Mouse (Mus musculus) heart, embryonic 12.5 days (tissue): Measurements from ENCODE around the gene Gm20388. TPM values are rescaled to one million over a fixed set of nuclear protein-coding genes. Genes with fewer than 3 reads are reported as not detected.
"Not testable (repeated sequence)": the region's sequence is repeated elsewhere in the genome, so short reads cannot be mapped to it uniquely, and the experiment has no call there.

Experiments
- ATAC-seq: fragments of 200-750 bp; cut with Nextera tagmentation; 2 replicates; pipeline ENCODE4 v1.8.0; 2017; ENCODE audit warnings: moderate TSS enrichment, moderate library complexity; ENCODE audit not compliant: insufficient number of reproducible peaks, low FRiP score
- H3K27ac ChIP-seq: fragments of 300-500 bp; sonication (generic); 2 replicates; pipeline ENCODE4 v1.5.1; 2016; ENCODE audit warnings: mild to moderate bottlenecking, moderate library complexity; ENCODE audit not compliant: poor library complexity, severe bottlenecking
- H3K27me3 ChIP-seq: fragments of 300-500 bp; sonication (generic); replicated peaks from 2 replicates; pipeline ENCODE4 v1.6.1; 2016; ENCODE audit warnings: mild to moderate bottlenecking, moderate library complexity
- H3K36me3 ChIP-seq: fragments of 300-500 bp; sonication (generic); 2 replicates; pipeline ENCODE4 v1.6.1; 2016; ENCODE audit warnings: mild to moderate bottlenecking, moderate library complexity
- H3K4me1 ChIP-seq: fragments of 300-500 bp; sonication (generic); replicated peaks from 2 replicates; pipeline ENCODE4 v1.6.1; 2016; ENCODE audit warnings: mild to moderate bottlenecking
- H3K4me2 ChIP-seq: fragments of 300-500 bp; sonication (generic); 2 replicates; pipeline ENCODE4 v1.6.1; 2016; ENCODE audit warnings: mild to moderate bottlenecking, moderate library complexity
- H3K4me3 ChIP-seq: fragments of 300-500 bp; sonication (generic); 2 replicates; pipeline ENCODE4 v1.5.1; 2016; ENCODE audit warnings: mild to moderate bottlenecking
- H3K9ac ChIP-seq: fragments of 300-500 bp; sonication (generic); 2 replicates; pipeline ENCODE4 v1.6.1; 2016; ENCODE audit warnings: mild to moderate bottlenecking, moderate library complexity
- H3K9me3 ChIP-seq: fragments of 300-500 bp; sonication (generic); replicated peaks from 2 replicates; pipeline ENCODE4 v1.6.1; 2016; ENCODE audit warnings: mild to moderate bottlenecking, moderate library complexity
- WGBS: fragments of 180-500 bp; shearing (Covaris S2); methylation state at CpG from one replicate; pipeline ENCODE4 v1.1.7; 2016; 5-methylcytosine and 5-hydroxymethylcytosine counted together
- polyA plus RNA-seq: library from polyadenylated mRNA; unstranded; fragments of >200 nt; fragmentation: Nextera tagmentation; extraction: Ambion mirVana; gene quantifications from 2 replicates; pipeline ENCODE4 v1.2.1, GENCODE M21; 2016

Gene Gm20388
- polyA plus RNA-seq, 1 experiment from 2014 or later = not detected

DNA sequence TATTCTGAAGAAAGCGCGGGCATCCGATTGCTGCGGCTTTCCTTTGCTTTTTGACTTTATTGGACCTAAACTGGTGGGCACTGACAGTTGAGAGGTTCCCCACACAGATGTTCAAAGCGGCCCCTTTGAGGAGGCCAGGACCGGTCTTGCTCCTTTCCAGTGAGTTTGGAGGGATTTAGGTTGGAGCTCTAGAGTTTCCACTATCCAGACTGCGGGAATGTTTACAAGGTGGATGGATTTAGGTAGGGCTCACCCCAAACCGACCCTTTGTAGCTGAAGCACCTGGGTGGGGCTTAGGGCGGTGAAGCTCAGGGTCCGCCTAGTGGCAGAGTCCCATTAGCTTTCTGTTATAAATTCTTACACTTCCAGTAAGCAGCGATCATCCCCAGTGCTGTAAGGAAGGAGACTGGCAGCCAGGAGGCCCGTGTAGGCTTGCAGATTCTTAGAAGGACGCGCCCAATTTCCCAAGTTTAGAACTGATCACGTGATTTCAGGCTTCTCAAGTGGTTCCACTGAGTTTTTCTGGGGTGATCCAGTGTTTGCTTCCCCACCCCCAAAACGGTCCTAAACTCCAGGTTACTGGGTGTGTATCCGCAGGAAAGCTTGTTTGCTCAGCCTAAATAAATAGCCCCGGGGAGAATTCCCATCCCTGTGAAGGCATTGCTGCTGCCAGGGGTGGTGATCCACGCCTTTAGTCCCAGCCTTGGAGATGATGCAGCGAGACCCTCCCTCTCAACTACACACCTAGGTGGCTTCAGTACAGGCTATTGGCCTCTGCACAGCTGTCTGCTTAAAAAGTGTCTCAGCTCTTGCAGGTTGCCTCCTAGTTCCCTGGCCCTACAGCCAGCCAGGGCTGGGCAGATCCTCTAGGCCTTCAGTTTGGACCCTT is 1680.8 kb downstream of the Gm20388 start:
- H3K9me3 ChIP-seq = no peaks in the 10 kb centered on the region
- peaks cover 21% of the 10 kb centered on the region for H3K4me1 ChIP-seq
- H3K4me3 ChIP-seq = peak overlapping the region; percentile 87
- peak overlapping the region; percentile 91 for H3K9ac ChIP-seq
- WGBS = 15% methylated on average over 20 of the region's 20 CpGs
- H3K36me3 ChIP-seq = peaks cover 31% of the 10 kb centered on the region
- 0 out of 2 replicates have a peak overlapping the region, but pooled peaks have one; percentile 59 for H3K27ac ChIP-seq
- peak overlapping the region; percentile 97 for H3K4me2 ChIP-seq
- no peaks in the 10 kb centered on the region for H3K27me3 ChIP-seq
- 0 out of 2 replicates have a peak, but pooled peaks have one; percentile 20 for ATAC-seq

DNA sequence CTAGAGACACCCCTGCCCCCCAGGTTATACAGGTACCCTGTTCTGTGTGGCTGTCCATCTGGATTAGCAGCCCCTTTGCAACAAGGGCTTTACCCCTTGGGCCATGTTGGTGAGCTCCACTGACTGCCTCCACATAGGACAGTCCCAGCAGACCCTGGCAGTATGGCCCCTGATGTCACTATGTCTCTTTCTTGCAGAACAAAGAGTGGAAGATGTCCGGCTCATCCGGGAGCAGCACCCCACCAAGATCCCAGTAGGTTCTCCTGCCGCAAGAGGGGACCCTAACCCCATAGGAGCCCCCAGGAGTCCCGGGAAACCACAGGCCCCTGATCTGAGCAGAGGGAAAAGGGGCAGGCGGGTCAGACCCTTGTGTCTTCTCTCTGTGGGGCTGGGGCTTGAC is 1682.7 kb downstream of the Gm20388 start:
- no peak for ATAC-seq
- Histone ChIP-seq H3K9me3 (no peaks in the 10 kb centered on the region), H3K4me2 (no peak overlapping the region), H3K4me1 (peaks cover 21% of the 10 kb centered on the region), H3K27me3 (no peaks in the 10 kb centered on the region), H3K27ac (no peak overlapping the region), H3K36me3 (peaks cover 46% of the 10 kb centered on the region), H3K9ac (no peak overlapping the region), H3K4me3 (no peak overlapping the region)
- 88% methylated on average over 5 of the region's 5 CpGs for WGBS

DNA sequence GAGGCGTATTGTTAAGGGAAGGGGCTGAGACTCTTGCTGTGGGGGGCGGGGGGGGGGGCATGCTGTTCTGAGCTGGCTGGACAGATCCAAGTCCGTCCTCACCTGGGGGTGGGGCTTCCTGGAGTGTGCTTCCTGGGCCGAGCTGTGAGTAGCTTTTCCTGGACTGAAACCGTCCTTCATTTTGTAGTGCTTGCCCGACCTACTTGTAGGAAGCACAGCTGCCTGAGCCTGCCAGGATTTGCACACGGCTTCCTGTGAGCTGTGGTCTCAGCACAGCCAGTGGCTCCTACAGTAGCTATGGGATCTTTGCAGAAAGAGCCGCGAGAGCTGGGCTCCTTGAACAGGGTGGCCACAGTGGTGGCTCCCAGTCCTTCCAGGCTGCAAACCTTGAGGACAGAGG is 1683.3 kb downstream of the Gm20388 start:
- Histone ChIP-seq H3K4me3 (no peak overlapping the region), H3K4me1 (peaks cover 21% of the 10 kb centered on the region), H3K36me3 (peaks cover 47% of the 10 kb centered on the region), H3K9ac (no peak overlapping the region), H3K27ac (no peak overlapping the region), H3K4me2 (no peak overlapping the region), H3K27me3 (no peaks in the 10 kb centered on the region), H3K9me3 (no peaks in the 10 kb centered on the region)
- ATAC-seq = no peak
- WGBS = 65% methylated on average over 9 of the region's 9 CpGs

DNA sequence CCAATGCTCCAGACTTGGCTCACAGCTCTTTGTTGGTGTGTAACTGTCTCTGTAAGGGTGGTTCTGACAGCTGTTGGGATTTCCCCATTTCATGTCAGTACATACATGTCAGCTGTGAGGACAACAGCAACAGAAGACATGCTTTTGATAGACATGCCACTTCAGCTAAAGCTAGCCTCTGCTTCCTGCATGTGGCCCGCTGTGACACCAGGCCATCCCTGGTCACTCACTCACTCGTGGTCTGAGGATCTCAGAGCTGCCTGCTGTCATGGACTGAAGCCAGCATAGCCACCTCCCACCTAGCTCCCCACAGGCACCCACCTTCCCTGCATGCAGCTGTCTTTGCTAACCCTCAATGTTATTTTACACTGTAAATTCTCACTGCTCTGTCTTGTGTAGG is 1686.9 kb downstream of the Gm20388 start:
- H3K9me3 ChIP-seq, H3K27me3 ChIP-seq, H3K4me2 ChIP-seq, H3K4me1 ChIP-seq, H3K4me3 ChIP-seq, H3K27ac ChIP-seq, ATAC-seq, H3K9ac ChIP-seq: not testable (repeated sequence)
- peaks cover 80% of the 10 kb centered on the region for H3K36me3 ChIP-seq
- WGBS = 80% methylated on average over 2 of the region's 2 CpGs

DNA sequence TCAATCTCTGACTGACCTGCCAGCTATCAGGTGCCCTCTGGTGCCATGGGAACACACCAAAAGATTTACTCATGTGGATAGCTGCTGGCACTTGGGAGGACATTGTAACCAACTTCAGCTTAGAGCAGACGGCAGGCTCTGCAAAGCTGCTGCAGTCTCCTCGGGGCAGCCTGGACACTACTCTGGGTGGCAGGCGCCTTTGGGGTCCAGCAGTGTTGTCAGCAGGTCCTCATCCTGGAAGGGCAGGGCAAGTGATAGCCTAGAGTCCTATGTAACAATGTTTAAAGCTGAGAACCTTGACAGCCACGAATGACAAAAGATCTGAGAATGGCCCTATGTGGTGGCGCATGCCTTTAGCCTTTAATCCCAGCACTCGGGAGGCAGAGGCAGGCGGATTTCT is 1687.5 kb downstream of the Gm20388 start:
- Histone ChIP-seq H3K9me3 (no peaks in the 10 kb centered on the region), H3K27me3 (no peaks in the 10 kb centered on the region), H3K27ac (no peak overlapping the region), H3K4me1 (no peaks in the 10 kb centered on the region), H3K36me3 (peaks cover 86% of the 10 kb centered on the region), H3K4me3 (no peak overlapping the region), H3K9ac (no peak overlapping the region), H3K4me2 (no peak overlapping the region)
- ATAC-seq = no peak
- 81% methylated on average over 7 of the region's 7 CpGs for WGBS

DNA sequence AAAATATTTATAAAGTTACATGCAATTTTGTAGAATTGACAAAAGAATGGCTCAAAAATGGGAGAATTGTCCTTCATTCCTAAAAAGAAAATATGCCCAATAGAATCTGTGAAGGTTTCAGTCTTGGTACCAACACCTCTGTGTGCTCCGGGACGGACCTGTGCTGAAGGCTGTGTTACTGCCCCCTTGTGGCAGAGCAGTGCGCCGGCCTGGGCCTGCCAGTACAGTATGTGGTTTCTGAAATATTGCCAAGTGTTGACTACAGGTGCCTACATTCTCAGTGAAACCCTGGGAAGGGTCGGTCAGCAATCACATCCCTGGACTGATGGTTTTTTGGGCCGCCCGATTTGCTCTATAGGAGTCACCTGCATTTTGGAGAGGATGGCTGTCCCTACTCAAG is 1688.3 kb downstream of the Gm20388 start:
- Histone ChIP-seq H3K9me3 (no peaks in the 10 kb centered on the region), H3K27ac (no peak overlapping the region), H3K9ac (no peak overlapping the region), H3K4me3 (no peak overlapping the region), H3K4me1 (no peaks in the 10 kb centered on the region), H3K4me2 (no peak overlapping the region), H3K27me3 (no peaks in the 10 kb centered on the region), H3K36me3 (peaks cover 83% of the 10 kb centered on the region)
- 24% methylated on average over 7 of the region's 7 CpGs for WGBS
- ATAC-seq = peak; percentile 29; the same call in 1 of the 2 replicates

DNA sequence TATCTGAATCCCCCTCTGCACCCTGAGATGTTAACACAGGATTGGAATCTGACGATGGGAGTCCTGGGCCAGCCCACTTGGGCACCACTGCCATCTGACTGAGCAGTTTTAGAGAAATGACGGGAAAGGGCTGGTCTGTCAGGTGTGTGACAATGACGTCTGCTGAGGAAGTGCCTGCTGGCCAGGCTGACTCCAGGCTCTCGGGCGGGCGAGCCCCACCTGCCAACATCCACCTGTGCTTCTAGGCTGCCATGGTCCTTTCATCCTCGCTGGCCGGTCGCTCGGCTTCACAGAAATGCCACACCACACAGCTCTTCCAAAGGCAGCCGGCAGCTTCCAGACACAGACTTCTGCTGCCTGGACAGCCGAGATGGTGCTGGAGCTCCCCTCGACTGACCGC is 1689.2 kb downstream of the Gm20388 start:
- Histone ChIP-seq H3K9ac (no peak overlapping the region), H3K4me1 (no peaks in the 10 kb centered on the region), H3K36me3 (peaks cover 83% of the 10 kb centered on the region), H3K9me3 (no peaks in the 10 kb centered on the region), H3K4me2 (no peak overlapping the region), H3K4me3 (no peak overlapping the region), H3K27me3 (no peaks in the 10 kb centered on the region), H3K27ac (no peak overlapping the region)
- ATAC-seq = no peak
- 82% methylated on average over 14 of the region's 14 CpGs for WGBS

DNA sequence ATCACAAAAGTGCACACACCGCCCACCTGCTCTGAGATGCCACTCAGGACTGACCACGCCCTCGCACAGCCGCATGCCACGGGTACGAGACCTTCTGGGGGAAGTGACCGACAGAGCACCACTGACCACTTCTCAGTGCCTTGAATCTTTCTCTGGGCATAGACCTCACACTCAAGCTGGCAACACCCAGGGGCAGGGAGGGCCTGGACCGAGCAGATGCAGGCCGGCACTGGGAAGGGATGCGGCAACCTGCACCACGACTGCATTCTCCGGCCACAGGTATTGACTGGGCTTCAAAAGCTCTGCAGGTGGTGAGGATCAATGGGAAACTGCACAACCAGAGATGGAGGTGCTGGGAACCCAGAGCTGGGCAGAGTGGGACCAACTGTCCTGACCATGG is 1691.8 kb downstream of the Gm20388 start:
- no peaks in the 10 kb centered on the region for H3K4me1 ChIP-seq
- no peaks in the 10 kb centered on the region for H3K9me3 ChIP-seq
- no peak for ATAC-seq
- H3K9ac ChIP-seq = no peak overlapping the region
- H3K27me3 ChIP-seq = no peaks in the 10 kb centered on the region
- no peak overlapping the region for H3K4me2 ChIP-seq
- no peak overlapping the region for H3K27ac ChIP-seq
- whole genome bisulfite sequencing = 91% methylated on average over 12 of the region's 12 CpGs
- no peak overlapping the region for H3K4me3 ChIP-seq
- H3K36me3 ChIP-seq = peaks cover 87% of the 10 kb centered on the region

DNA sequence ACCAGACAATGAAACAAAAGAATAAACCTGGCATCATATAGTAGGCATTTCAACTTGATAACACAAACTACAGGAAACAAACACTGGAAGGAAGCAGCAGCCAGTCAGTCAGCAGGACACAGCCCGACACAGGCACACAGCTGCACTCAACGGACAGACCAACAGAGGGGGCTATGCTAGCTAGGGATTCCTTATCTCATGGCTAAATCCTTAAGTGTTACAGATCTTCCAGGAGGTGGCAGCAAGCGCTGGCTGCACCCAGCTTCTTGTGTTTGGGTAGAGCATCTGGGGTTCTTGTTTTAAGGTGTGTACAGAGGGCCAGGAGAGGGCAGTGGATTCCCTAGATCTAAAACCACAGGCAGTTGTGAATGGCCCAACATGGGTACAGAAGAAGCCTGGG is 1692.2 kb downstream of the Gm20388 start:
- H3K9ac ChIP-seq = no peak overlapping the region
- WGBS = 19% methylated on average over 3 of the region's 3 CpGs
- H3K4me1 ChIP-seq = no peaks in the 10 kb centered on the region
- peaks cover 87% of the 10 kb centered on the region for H3K36me3 ChIP-seq
- no peaks in the 10 kb centered on the region for H3K9me3 ChIP-seq
- no peak overlapping the region for H3K4me3 ChIP-seq
- no peak overlapping the region for H3K4me2 ChIP-seq
- H3K27ac ChIP-seq = no peak overlapping the region
- H3K27me3 ChIP-seq = no peaks in the 10 kb centered on the region
- 0 out of 2 replicates have a peak, but pooled peaks have one; percentile 17 for ATAC-seq

DNA sequence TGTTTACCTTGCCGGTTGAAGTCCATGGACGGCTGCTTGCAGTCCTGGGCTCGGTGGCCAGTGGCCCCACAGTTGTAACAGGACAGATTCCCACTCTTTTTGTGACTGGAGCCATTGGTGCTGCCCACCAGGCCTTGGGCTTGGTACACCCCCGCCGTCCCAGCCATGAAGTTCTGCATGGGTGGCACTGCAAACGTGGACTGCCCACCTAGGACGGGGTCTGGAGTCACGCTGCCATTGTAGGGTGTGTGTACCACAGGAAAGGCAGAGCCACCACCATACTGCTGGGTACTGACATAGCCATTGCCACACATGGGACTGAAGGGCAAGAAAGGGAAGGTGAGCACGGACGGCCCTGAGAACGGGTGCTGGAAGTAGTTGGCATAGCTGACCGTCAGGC is 1693.2 kb downstream of the Gm20388 start:
- ATAC-seq = no peak
- Histone ChIP-seq H3K4me1 (no peaks in the 10 kb centered on the region), H3K27ac (no peak overlapping the region), H3K9ac (no peak overlapping the region), H3K4me2 (no peak overlapping the region), H3K4me3 (no peak overlapping the region), H3K36me3 (peaks cover 91% of the 10 kb centered on the region), H3K9me3 (no peaks in the 10 kb centered on the region), H3K27me3 (no peaks in the 10 kb centered on the region)
- WGBS = 94% methylated on average over 12 of the region's 12 CpGs

DNA sequence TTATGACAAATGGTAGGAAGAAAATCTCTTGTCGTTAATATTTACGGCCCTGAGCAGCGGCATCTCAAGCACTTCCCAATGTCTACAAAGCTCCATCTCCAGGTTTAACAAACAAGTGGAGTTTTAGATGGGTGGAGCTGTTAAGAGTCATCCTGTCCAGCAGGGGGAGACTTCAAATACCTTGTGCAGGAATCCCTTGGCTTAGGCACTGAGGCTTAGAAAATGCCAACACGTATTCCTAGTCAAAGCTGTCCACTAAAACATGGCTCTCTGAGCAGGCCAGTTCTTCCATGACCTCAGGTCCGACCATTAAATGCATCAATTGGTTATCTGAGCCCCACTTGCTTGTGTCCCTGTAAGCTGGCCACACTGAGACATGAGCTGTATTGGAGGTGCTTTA is 1697.0 kb downstream of the Gm20388 start:
- WGBS = 86% methylated on average over 5 of the region's 5 CpGs
- Histone ChIP-seq H3K27me3 (no peaks in the 10 kb centered on the region), H3K27ac (no peak overlapping the region), H3K9ac (no peak overlapping the region), H3K4me2 (no peak overlapping the region), H3K9me3 (no peaks in the 10 kb centered on the region), H3K36me3 (peaks cover 78% of the 10 kb centered on the region), H3K4me3 (no peak overlapping the region), H3K4me1 (no peaks in the 10 kb centered on the region)
- no peak for ATAC-seq

DNA sequence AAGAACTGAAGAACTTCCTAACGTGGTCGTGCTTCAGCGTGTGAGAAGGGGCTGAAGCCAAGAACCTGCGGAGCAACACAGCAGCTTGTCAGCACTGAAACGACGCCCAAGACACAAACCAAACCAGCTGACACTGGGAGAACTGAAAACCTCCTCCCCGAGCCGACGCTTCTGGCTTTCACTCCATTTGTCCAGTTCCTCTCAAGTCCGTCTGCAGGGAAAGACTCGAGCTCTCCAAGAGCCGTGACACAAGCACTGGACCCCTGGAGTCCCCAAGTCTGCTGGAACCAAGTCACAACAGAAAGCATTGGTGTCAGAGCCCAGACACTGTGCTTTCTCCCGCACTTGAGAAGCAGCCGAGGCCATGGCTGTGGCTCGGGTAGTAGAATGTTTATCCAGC is 1698.6 kb downstream of the Gm20388 start:
- peaks cover 12% of the 10 kb centered on the region for H3K4me1 ChIP-seq
- no peaks in the 10 kb centered on the region for H3K27me3 ChIP-seq
- H3K27ac ChIP-seq = no peak overlapping the region
- no peak for ATAC-seq
- H3K4me3 ChIP-seq = no peak overlapping the region
- peaks cover 66% of the 10 kb centered on the region for H3K36me3 ChIP-seq
- H3K9me3 ChIP-seq = no peaks in the 10 kb centered on the region
- H3K4me2 ChIP-seq = no peak overlapping the region
- WGBS = 74% methylated on average over 15 of the region's 15 CpGs
- no peak overlapping the region for H3K9ac ChIP-seq
